Mouse (Mus musculus) cortical plate, adult 2 months (tissue): ENCODE results near the gene C330007P06Rik. TPM values are rescaled to one million over a fixed set of nuclear protein-coding genes. Genes with fewer than 3 reads are reported as not detected.

Experiments
- H3K27ac ChIP-seq: fragments of 200-500 bp; 2 replicates; pipeline ENCODE4 v1.5.1; 2012; ENCODE audit warnings: low read length, control low read depth, inconsistent platforms; ENCODE audit not compliant: insufficient read depth
- H3K4me1 ChIP-seq: fragments of 200-500 bp; 2 replicates; pipeline ENCODE4 v1.6.1; 2011; ENCODE audit warnings: low read length; ENCODE audit not compliant: control insufficient read depth, insufficient read depth
- H3K4me3 ChIP-seq: fragments of 200-500 bp; 2 replicates; pipeline ENCODE4 v1.5.1; 2011; ENCODE audit warnings: mild to moderate bottlenecking, low read length, control low read depth; ENCODE audit not compliant: insufficient read depth
- CTCF ChIP-seq: fragments of 200-500 bp; IDR thresholded peaks from 2 replicates; pipeline ENCODE4 v1.5.1; 2011; ENCODE audit warnings: mild to moderate bottlenecking, control low read depth, low read length; ENCODE audit not compliant: insufficient read depth; ENCODE audit errors: extremely low read depth
- POLR2A ChIP-seq: fragments of 200-500 bp; IDR thresholded peaks from 2 replicates; pipeline ENCODE4 v1.6.1; 2011; ENCODE audit warnings: mild to moderate bottlenecking, low read length, control low read depth; ENCODE audit not compliant: insufficient read depth; ENCODE audit errors: extremely low read depth
- polyA plus RNA-seq: library from polyadenylated mRNA; depleted of rRNA; stranded (reverse); fragments of >200 nt; gene quantifications from 2 replicates; pipeline ENCODE4 v1.2.3, GENCODE M21; 2012; rRNA removed

C330007P06Rik gene
- polyA plus RNA-seq, 1 experiment: 26.0 TPM

- H3K4me1 ChIP-seq: no peaks in the 10 kb centered on the region
- TF ChIP-seq POLR2A (no peak), CTCF (no peak)
- no peak overlapping the region for H3K27ac ChIP-seq
- no peak overlapping the region for H3K4me3 ChIP-seq
Observed at GRCm38 (mm10) chrX:36789360-36789759, 84.6 kb downstream of the C330007P06Rik start.

DNA sequence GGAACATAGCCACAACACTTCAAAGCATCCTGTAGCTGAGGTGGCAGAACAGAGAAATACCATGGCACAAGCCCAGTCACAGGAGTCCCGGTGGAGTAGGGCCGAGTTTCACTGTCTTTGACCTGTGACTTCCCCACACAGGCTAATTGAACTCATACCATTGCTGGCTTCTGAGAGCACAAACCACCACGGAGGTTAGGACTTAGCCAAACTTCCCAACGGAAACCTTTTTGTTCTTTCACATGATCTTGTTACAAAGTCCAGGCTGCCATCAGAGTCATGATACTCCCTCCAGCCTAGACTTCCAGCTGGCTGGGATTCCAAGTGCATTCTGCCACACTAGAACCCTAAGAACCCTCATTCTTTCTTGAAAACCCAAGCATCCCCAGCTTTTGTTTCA, 96.2 kb downstream of the C330007P06Rik start:
- Histone ChIP-seq H3K27ac (no peak overlapping the region), H3K4me1 (no peaks in the 10 kb centered on the region), H3K4me3 (no peak overlapping the region)
- no peak for TF ChIP-seq POLR2A
- no peak for TF ChIP-seq CTCF

- H3K27ac ChIP-seq: no peak overlapping the region
- H3K4me1 ChIP-seq: no peaks in the 10 kb centered on the region
- TF ChIP-seq POLR2A (no peak), CTCF (no peak)
- no peak overlapping the region for H3K4me3 ChIP-seq
Observed at GRCm38 (mm10) chrX:36775520-36775919, 98.4 kb downstream of the C330007P06Rik start.

Other genes starting within 250 kb of the C330007P06Rik start
- gene Akap17b, start 228.7 kb downstream of the C330007P06Rik start, polyA plus RNA-seq: 9.5 and 10.7 TPM in 2 replicates
- gene Slc25a43, start 130.5 kb downstream of the C330007P06Rik start, polyA plus RNA-seq: 0.44 and 0.81 TPM in 2 replicates
- gene Slc25a5, start 78.5 kb downstream of the C330007P06Rik start, polyA plus RNA-seq: 418 and 428 TPM in 2 replicates
- gene Ube2a, start 211 bp downstream of the C330007P06Rik start, polyA plus RNA-seq: 41.1 and 44.7 TPM in 2 replicates
- gene Nkrf, start 28.8 kb upstream of the C330007P06Rik start, polyA plus RNA-seq: 16.5 and 16.7 TPM in 2 replicates
- 58.4 and 60.1 TPM in 2 replicates for gene Sept6, start 117.7 kb upstream of the C330007P06Rik start, polyA plus RNA-seq
- gene Sowahd, start 174.7 kb upstream of the C330007P06Rik start, polyA plus RNA-seq: not detected in 2 replicates
- 330 TPM in 2 replicates for gene Rpl39, start 211.3 kb upstream of the C330007P06Rik start, polyA plus RNA-seq
- gene Upf3b, start 236.2 kb upstream of the C330007P06Rik start, polyA plus RNA-seq: 20.0 and 24.0 TPM in 2 replicates